Mouse (Mus musculus): Measurements from ENCODE around the gene Zfp280b.
"Not testable (repeated sequence)": the region's sequence is repeated elsewhere in the genome, so short reads cannot be mapped to it uniquely, and the experiment has no call there.

Zfp280b gene

GRCm38 (mm10) chr10:76031511-76032401 lies 694 bp upstream of the Zfp280b start:
- DNase-seq: no peak

DNA sequence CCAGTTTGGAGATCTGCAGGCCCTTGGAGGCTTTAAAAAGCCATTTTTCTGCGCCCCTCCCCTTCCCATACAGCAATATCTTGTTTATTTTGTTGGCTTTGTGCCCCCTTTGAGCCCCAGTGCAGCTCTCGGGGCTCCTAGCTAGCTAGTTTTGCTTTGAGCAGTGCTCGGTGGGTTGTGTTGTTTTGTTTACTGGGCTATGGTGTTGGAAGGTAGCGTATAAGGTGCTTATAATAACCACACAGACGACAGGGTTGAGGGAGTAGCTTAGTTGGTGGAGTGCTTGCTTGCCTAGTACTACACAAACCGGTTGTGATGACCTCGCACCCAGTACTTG lies 637 bp downstream of the Zfp280b start:
- no peak for DNase-seq

DNA sequence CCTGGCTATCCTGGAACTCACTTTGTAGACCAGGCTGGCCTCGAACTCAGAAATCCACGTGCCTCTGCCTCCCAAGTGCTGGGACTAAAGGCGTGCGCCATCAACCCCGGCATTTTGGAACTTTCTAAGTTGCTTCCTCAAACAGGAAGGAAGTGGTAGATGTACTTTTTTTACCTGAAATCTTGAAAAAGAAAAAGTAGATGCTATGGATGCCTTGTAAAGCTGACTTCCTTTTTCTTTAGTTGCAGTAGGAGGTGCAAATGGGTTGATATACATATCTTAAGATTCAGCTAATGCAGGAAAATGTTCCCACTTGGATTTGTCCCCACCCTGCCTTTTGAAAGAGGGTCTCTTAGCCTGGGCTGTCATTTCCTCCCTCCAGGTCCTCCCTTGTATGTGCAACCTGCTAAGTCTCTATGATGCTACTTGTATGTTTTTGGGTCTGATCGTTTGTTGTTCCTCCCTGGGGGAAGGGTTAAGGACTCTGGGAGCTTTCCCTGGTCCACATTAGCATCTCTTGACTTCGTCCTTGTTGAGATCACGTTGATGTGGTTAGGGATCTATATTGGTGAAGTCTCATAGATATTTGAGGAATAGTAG lies 1.7 kb downstream of the Zfp280b start:
- DNase-seq: no peak

- no peak for DNase-seq
Observed at GRCm38 (mm10) chr10:76035277-76035676, 2.8 kb downstream of the Zfp280b start.

- DNase-seq: no peak
Observed at GRCm38 (mm10) chr10:76036962-76037361, 4.5 kb downstream of the Zfp280b start.

- DNase-seq: no peak
Observed at GRCm38 (mm10) chr10:76045343-76045742, 12.9 kb downstream of the Zfp280b start.

GRCm38 (mm10) chr10:76046754-76047153 lies 14.3 kb downstream of the Zfp280b start:
- no peak for DNase-seq

DNA sequence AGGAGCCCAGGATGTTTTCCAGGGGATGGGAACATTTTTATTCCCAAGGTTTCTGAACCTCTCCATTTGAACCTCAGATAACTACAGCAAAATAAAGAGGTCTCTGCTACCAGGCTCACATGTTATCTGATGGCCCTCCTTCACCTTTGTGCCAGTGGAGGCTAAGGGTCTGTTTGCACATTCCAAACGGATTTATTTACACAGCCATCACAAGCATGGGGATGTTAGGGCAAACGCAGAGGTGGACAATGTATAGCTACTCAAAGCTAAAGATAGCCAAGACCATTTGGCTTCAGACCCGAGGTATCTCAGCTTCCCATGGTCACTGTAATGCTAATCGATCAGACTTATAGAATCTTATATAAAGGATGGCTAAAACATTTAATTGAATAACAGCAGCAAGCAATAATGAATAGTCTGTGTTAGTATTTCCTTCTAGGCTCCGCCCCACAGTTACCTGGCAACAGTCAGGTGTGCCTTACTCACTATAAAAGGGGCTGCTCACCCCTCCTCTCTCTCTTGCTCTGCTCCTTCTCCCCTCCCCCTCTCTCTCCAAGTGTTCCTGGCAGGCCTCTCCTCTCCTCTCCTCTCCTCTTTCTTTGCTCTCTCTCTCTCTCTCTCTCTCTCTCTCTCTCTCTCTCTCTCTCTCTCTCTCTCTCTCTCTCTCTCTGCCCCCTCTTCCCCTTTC lies 14.9 kb downstream of the Zfp280b start:
- no peak for DNase-seq

DNA sequence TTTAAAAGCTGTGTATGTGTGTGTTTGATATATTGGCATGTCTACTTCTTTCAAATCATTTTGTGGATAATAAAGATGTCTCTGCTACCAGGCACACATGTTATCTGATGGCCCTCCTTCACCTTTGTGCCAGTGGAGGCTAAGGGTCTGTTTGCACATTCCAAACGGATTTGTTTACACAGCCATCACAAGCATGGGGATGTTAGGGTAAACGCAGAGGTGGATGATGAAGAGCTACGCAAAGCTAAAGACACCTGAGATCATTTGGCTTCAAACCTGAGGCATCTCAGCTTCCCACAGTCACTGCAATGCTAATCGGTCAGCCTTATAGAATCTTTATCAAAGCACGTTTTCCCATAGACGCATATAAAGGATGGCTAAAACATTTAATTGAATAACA lies 16.5 kb downstream of the Zfp280b start:
- no peak for DNase-seq

GRCm38 (mm10) chr10:76051860-76052259 lies 19.4 kb downstream of the Zfp280b start:
- DNase-seq: no peak

DNA sequence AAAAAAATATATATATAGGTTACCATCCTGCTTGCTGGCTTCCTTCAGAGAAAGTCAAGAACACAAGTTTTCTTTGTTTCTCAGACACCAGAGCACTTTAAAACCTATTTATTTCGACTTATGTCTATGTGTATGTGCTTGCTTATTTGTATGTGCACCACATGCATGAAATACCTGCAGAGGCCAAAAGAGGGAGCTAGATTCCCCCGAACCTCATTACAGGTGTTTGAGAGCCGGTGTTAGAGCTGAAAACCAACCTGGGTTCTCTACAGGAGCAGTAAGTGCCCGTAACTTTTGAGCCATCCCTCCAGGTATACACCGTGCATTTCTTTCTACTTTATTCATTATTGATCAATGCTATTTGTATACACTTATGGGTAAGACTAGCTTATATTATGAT lies 30.0 kb downstream of the Zfp280b start:
- no peak for DNase-seq

DNA sequence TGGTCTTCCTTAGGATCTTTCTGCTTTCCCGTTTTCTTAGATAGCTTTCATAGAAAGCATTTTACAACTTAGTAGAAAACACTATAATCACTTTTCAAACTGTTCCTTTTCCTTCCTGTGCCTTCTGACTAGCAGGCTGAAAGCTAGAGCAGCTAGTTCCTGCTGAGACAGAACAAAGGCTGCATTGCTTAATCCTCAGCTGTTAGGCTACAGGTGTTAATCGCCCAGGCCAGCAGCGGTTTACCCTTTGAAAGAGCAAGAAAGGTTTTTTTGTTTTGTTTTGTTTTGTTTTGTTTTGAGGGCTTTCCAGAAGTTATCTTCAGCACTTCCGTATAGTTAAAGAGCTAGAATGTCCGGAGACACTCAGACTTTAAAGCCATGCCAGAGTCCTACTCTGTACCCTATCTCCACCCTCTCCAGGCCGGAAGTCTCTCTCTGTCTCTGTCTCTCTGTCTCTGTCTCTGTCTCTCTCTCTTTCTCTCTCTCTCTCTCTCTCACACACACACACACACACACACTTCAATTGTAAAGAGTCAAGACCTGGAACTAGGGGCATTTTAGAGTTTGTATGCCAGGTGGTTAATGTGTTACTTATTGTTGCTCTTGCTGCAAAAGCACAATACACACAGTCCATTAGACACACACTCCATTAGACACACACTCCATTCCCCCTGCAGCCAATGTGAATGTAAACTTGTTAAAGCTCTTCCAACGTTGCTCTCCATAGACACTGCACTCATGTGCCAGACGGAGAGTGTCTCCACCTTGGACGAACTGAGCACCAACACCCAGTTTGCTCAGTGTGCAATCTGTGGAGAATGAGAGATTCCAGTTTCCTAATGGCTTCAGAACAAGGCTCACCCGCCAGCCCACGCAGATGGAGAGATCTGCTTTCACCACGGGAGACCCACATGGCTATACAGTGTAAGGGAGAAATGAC lies 35.5 kb downstream of the Zfp280b start:
- DNase-seq: no peak

GRCm38 (mm10) chr10:76072080-76072479 lies 39.6 kb downstream of the Zfp280b start:
- DNase-seq: not testable (repeated sequence)

- DNase-seq: not testable (repeated sequence)
Observed at GRCm38 (mm10) chr10:76077008-76077407, 44.6 kb downstream of the Zfp280b start.
